Mouse (Mus musculus): Measurements from ENCODE around the gene Pamr1.

The Pamr1 gene

GRCm38 (mm10) chr2:102549611-102550266, at the start of gene Pamr1:
Gene Pamr1, plus strand, starts transcription at chr2:102550012.
- peak; percentile 6 to 26 for DNase-seq

- no peak for DNase-seq
These were observed 42.2 kb upstream of the Pamr1 start for GRCm38 (mm10) chr2:102507633-102508032.

- DNase-seq, result no peak
These were observed 41.7 kb upstream of the Pamr1 start for GRCm38 (mm10) chr2:102508154-102508553.

- DNase-seq, result no peak
These were observed 29.9 kb upstream of the Pamr1 start for GRCm38 (mm10) chr2:102519956-102520355.

DNA sequence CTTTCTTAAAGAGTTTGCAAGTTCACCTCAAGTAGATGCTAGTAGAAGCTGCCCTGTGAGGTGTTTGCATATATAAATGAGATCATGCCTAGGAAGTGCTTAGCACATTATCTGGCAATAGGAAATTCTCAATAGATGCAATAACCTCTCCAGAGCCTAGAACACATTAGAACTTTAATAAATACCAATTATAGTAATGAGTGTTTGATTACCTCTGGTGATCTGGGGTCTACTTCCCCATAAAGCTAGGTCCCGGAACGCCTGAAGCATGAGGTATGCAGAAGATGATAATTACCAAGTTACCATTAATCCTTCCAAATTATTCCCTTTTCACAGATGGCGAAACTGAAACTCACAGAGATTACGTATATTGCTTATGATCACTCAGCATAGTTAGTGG, 22.2 kb upstream of the Pamr1 start:
- no peak for DNase-seq

DNA sequence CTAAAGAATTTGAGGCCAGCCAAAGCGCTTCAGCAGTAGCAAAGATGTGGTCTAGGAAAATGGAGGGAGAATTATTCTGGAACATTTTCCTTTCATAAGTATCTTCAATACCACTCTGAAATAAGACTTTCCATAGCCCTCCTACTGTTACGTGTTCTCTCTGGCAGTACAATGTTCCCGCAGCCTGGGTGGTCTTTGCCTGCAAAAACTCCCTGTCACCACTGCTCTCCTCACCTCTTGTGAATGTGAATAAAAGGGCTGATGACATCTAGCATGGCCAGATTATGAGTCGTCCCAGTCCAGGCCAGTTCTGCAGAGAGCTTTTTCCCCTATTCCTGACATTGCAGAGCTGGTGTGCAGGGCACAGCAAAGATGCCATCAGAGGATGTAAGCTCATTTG, 16.4 kb upstream of the Pamr1 start:
- DNase-seq, result no peak

DNA sequence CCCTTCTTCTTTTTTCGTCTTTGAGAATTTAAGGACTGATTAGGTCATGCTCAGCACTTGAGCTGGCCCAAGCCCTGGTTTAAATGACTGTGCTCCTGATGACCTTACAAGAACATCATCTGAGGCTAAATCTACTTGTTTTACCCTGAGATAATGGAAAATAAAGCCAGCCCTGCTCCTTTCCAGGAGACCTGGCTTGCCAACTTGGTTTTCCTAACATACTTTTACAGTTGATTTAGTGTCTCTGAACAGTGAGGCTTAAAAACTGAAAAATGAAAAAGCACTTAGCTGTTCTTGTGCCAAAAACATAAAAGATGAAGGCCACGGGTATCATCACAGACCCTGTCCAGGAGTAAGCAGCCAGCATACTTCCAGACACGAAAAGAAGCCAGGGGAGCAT, 13.0 kb upstream of the Pamr1 start:
- no peak for DNase-seq

- DNase-seq, result peak; percentile 32 to 37
These were observed 9.2 kb upstream of the Pamr1 start for GRCm38 (mm10) chr2:102540438-102541230.

- DNase-seq, result no peak
These were observed 8.2 kb upstream of the Pamr1 start for GRCm38 (mm10) chr2:102541404-102542125.

DNA sequence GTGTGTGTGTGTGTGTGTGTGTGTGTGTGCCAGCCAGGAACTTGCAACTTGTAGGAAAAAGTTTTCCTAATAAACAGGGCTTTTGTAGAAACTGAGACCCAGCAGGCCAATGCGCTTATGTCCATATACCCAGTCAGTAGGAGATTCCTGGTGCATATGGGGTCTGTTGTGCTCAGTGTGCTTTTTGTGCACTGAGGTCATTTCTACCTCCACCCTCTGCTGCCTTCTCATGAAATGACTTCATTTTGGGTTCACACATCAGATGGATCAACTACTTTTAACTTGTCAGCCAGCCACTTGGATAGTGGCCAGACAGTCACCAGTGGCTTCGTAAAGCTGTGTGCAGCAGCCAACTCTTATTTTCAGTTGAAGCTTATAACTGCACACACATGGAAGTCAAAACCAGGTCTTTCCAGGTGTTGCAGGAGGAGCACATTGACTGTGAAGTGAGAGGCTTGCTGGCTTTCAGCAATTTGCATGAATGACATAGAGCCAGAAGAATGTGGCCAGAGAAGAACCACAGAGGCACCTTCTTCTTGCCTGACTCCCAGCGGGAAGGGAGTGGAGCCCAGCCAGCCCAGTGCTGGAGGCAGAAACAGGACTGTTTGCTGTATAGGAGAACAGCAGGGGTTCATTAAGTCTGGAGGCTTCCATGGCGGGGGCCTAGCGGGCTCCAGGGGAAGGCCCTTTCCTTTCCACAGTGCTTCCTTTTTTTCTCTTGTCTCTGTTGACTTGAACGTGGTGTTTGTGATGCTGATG, 5.7 kb upstream of the Pamr1 start:
- peak; percentile 9 to 22 for DNase-seq

GRCm38 (mm10) chr2:102550910-102551582, 1.2 kb downstream of the Pamr1 start:
- DNase-seq, result peak; percentile 20 to 43

GRCm38 (mm10) chr2:102551594-102551993, 1.8 kb downstream of the Pamr1 start:
- DNase-seq, result no peak

- peak; percentile 3 to 11 for DNase-seq
These were observed 2.3 kb downstream of the Pamr1 start for GRCm38 (mm10) chr2:102552095-102552537.

DNA sequence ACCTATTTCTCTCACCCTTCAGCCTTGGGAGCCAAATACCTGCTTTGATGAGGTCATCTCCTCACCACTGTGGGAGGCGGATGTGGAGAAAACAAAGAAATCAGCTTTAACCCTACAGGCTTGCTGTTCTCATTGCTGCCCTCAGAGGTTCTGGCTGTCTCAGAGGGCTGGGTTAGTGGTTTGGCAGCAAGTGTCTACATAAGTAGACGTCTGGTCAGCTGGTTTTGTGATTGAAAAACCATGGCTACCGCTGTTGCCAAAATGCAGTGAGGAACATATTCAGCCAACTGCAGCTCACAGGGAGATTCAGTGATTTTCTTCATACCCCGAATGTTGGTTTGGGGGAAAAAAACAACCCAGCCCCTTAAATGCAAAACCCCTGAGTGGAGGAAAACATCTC, 7.3 kb downstream of the Pamr1 start:
- DNase-seq, result no peak

DNA sequence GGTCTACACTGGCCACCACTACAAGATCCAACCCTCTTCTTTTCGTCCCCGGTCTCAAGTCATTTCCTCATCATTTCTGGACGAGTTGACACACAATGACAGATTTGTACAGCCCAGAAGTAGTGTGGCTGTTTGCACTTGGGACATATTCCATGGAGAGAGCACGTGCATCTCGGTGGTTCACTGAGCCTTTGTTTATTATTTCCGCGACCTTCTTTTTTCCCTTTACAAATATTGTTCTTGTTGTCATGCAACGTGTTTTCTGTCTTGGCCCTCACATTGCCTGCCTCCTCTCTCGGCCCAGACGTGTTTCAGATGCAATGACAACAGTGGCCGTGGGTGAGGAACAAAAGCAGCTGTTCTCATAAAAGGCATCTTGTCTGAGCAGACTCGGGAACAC, 9.2 kb downstream of the Pamr1 start:
- DNase-seq, result no peak

GRCm38 (mm10) chr2:102563848-102564247, 14.0 kb downstream of the Pamr1 start:
- DNase-seq, result no peak

- DNase-seq, result no peak
These were observed 29.4 kb downstream of the Pamr1 start for GRCm38 (mm10) chr2:102579248-102579647.

DNA sequence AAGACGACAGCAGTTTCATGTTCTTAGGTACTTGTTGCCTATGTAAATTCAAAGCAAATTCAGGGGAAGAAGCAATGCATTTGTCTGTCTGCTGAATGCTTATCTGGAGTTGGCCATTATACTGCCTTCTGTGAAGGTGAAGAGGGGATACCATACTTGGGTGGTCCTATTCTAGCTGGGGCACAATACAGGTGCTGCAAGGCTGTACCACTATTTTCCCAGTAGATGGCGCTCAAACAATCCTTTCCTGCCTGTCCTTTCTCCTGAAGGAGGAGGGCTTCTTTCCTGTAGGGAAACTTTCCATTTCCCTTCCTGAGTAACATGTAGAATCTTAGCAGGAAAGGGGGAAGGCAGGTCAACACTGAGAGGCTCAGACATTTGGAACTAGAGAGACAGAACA, 40.2 kb downstream of the Pamr1 start:
- peak; percentile 13 to 33 for DNase-seq

GRCm38 (mm10) chr2:102594535-102594934, 44.7 kb downstream of the Pamr1 start:
- DNase-seq, result no peak

GRCm38 (mm10) chr2:102595395-102596130, 45.8 kb downstream of the Pamr1 start:
- DNase-seq, result no peak

GRCm38 (mm10) chr2:102598911-102599721, 49.3 kb downstream of the Pamr1 start:
- no peak for DNase-seq

Measured in kidney, postnatal 36 days (tissue).